Mouse (Mus musculus): ENCODE measurements around the gene Stx4a.

DNA sequence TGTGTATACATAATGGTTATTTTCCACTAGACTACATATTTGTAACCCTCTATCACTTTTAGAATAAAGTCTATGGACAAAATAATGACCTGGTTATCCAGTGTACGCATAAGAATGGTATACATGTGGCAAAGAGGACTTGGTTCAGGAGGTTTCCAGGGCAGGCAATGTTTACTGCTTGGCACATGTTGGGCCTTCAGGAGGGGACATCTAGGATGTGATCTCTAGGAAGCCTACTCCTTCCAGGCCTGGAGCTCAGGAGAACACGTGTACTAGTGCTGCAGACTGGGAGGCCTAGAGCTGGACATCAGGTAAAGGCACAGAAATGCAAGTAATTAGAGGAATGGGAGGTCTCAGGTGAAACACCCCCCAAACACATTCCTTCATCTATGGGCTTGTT, 11.5 kb downstream of the Stx4a start:
- TF ChIP-seq CTCF (IDR thresholded peaks at IDR 0.05; ENCODE audit: control insufficient read depth, insufficient read depth, insufficient replicate concordance, low read depth, low read length) = no peak
- no peak for TF ChIP-seq POLR2A (IDR thresholded peaks at IDR 0.05; ENCODE audit: control insufficient read depth, low read depth, low read length)
